Mouse (Mus musculus): ENCODE measurements around the gene Olfr740.

DNA sequence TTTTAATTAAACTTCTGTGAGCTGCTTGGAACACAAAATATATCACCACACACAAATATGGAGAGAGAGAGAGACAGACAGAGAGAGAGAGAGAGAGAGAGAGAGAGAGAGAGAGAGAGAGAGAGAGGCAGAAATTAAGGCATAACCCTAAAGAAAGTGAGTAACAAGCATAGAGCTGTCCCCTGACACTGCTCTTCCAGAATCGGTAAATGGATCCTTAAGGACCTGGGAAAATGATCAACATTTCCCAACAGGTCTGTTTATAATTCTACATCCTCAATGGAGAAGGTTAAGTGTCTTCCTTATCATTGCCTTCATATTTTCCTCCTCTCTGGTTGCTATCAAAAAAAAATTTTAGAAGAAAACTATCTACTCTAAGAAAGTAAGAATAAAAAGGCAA, 38.1 kb upstream of the Olfr740 start, which contains the start of gene Olfr738:
- no peak for TF ChIP-seq FLI1 (IDR thresholded peaks at IDR 0.05; ENCODE audit: low read length)
- no peak for TF ChIP-seq GATA1 (IDR thresholded peaks at IDR 0.05; ENCODE audit: borderline replicate concordance, low read length)

Data from megakaryocyte, embryonic 14.5 days (primary cell).